Mouse (Mus musculus) hindbrain, postnatal 0 days (tissue): ENCODE measurements at regions not wholly inside any gene's neighbourhood (a gene's known extent, or its start where the extent isn't known, plus 50 kb on each side); places are given as distances from the start of the nearest gene placed in this dataset.

Source experiments
- ATAC-seq: fragments of 200-750 bp; cut with Nextera tagmentation; 2 replicates; pipeline ENCODE4 v1.8.0; 2017; ENCODE audit warnings: mild to moderate bottlenecking, moderate TSS enrichment, moderate library complexity
- DNase-seq: peaks from one replicate; pipeline ENCODE4 v3.0.0-alpha.2; 2015; ENCODE audit warnings: low spot score
- H3K27ac ChIP-seq: fragments of 300-500 bp; sonication (generic); 2 replicates; pipeline ENCODE4 v1.5.1; 2014; ENCODE audit warnings: mild to moderate bottlenecking
- H3K27me3 ChIP-seq: fragments of 300-500 bp; sonication (generic); 2 replicates; pipeline ENCODE4 v1.6.1; 2014; ENCODE audit warnings: low read length, mixed read lengths; ENCODE audit not compliant: insufficient read depth
- H3K36me3 ChIP-seq: fragments of 300-500 bp; sonication (generic); 2 replicates; pipeline ENCODE4 v1.6.1; 2014; ENCODE audit warnings: low read length, mixed read lengths; ENCODE audit not compliant: insufficient read depth
- H3K4me1 ChIP-seq: fragments of 300-500 bp; sonication (generic); 2 replicates; pipeline ENCODE4 v1.6.1; 2014; ENCODE audit warnings: antibody characterized with exemption, low read length, mixed read lengths; ENCODE audit not compliant: insufficient read depth
- H3K4me2 ChIP-seq: fragments of 300-500 bp; sonication (generic); 2 replicates; pipeline ENCODE4 v1.6.1; 2014; ENCODE audit warnings: low read depth, mild to moderate bottlenecking, low read length, moderate library complexity, mixed read lengths
- H3K4me3 ChIP-seq: fragments of 300-500 bp; sonication (generic); 2 replicates; pipeline ENCODE4 v1.5.1; 2014; ENCODE audit warnings: low read length
- H3K9ac ChIP-seq: fragments of 300-500 bp; sonication (generic); replicated peaks from 2 replicates; pipeline ENCODE4 v1.6.1; 2014; ENCODE audit warnings: mild to moderate bottlenecking, low read length, moderate library complexity, mixed read lengths
- H3K9me3 ChIP-seq: fragments of 300-500 bp; sonication (generic); 2 replicates; pipeline ENCODE4 v1.6.1; 2016; ENCODE audit warnings: low read length, mixed read lengths
- CTCF ChIP-seq: IDR thresholded peaks from 2 replicates; pipeline ENCODE4 v1.5.1; 2016; ENCODE audit warnings: antibody characterized with exemption, control low read depth, low read depth
- WGBS: fragments of 180-500 bp; shearing (Covaris S2); extraction: QIAGEN DNeasy Blood & Tissue Kit; methylation state at CpG from one replicate; pipeline ENCODE4 v1.1.7; 2014; 5-methylcytosine and 5-hydroxymethylcytosine counted together

- Histone ChIP-seq H3K36me3 (no peaks in the 10 kb centered on the region), H3K27ac (peak overlapping the region; percentile 11; the same call in 1 of the 2 replicates), H3K27me3 (no peaks in the 10 kb centered on the region), H3K4me3 (no peak overlapping the region), H3K9ac (no peak overlapping the region), H3K9me3 (no peaks in the 10 kb centered on the region), H3K4me2 (no peak overlapping the region), H3K4me1 (no peaks in the 10 kb centered on the region)
- TF ChIP-seq CTCF = no peak
- WGBS = 85% methylated on average over 8 of the region's 8 CpGs
- DNase-seq (no peak), ATAC-seq (no peak)
Measured at GRCm38 (mm10) chr14:76724826-76725225, 168.1 kb upstream of the Serp2 start.

DNA sequence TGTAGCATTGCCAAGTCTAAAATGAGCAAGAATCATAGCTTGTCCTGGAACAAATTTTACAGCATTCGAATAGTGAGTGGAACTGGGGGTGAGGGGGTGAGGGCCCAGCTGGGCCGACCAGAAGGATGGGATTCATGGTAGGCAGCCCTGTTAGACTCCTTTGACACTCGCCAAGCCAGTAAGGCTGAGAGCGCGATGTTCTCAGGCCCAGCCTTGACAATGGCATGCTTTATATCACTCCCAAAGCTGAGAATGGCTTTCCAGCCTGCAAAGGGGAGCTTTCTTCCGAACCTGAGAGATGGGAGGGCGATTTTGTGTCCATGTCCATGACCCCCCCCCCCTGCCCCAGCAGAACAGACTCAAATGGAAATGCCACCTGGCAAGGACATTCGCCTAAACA, 167.7 kb upstream of the Serp2 start:
- Histone ChIP-seq H3K9ac (no peak overlapping the region), H3K4me2 (no peak overlapping the region), H3K27ac (0 out of 2 replicates have a peak overlapping the region, but pooled peaks have one; percentile 11), H3K4me3 (no peak overlapping the region), H3K27me3 (no peaks in the 10 kb centered on the region), H3K36me3 (no peaks in the 10 kb centered on the region), H3K4me1 (no peaks in the 10 kb centered on the region), H3K9me3 (no peaks in the 10 kb centered on the region)
- WGBS = 67% methylated on average over 8 of the region's 8 CpGs
- ATAC-seq (0 out of 2 replicates have a peak, but pooled peaks have one; percentile 47), DNase-seq (peak; percentile 44)
- no peak for TF ChIP-seq CTCF

DNA sequence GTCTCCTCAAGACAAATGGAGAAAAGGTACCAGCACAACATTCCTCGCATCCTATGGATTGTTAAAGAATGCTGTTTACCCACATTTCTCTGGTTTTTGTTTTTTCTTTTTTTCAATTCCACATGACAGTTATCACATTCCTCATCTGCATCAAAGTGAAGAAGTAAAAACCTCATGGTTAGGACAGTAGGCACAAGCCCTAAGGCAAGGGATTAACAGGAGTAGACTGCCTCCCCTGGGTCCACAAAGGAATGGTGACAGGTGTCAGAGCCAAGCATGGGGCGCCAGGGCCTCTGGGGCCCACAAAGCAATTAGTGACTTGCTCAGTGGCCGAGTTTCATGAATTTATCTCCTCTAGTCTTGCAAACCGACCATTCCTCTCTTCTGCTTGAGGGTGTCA, 166.9 kb upstream of the Serp2 start:
- Histone ChIP-seq H3K27me3 (no peaks in the 10 kb centered on the region), H3K9ac (no peak overlapping the region), H3K9me3 (no peaks in the 10 kb centered on the region), H3K36me3 (no peaks in the 10 kb centered on the region), H3K4me3 (no peak overlapping the region), H3K4me2 (no peak overlapping the region), H3K4me1 (no peaks in the 10 kb centered on the region), H3K27ac (no peak overlapping the region)
- no peak for DNase-seq
- TF ChIP-seq CTCF = no peak
- no peak for ATAC-seq
- WGBS = 60% methylated on average over 4 of the region's 4 CpGs

DNA sequence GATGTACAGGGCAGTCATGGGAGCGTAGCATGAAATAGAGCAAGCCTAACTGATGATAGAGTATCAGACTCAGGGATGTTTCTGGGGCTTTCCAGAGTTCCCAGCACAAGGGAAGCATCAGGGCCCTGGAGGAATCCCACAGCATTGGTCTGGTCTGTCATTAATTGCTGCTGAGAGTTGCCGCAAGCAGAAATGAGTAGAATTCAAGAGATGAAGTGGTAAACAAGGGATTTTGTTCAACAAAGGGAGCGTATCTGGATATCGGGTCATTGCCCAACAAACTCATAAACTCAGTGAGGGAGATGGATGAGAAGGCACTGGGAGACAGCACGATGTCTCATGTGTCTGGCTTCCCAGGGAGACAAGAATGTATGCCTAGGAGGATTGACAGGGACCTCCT, 165.6 kb upstream of the Serp2 start:
- no peak for ATAC-seq
- Histone ChIP-seq H3K9ac (no peak overlapping the region), H3K4me2 (no peak overlapping the region), H3K36me3 (no peaks in the 10 kb centered on the region), H3K4me3 (no peak overlapping the region), H3K27me3 (no peaks in the 10 kb centered on the region), H3K9me3 (no peaks in the 10 kb centered on the region), H3K27ac (no peak overlapping the region), H3K4me1 (no peaks in the 10 kb centered on the region)
- TF ChIP-seq CTCF = no peak
- 93% methylated on average over 5 of the region's 5 CpGs for WGBS
- DNase-seq = no peak

DNA sequence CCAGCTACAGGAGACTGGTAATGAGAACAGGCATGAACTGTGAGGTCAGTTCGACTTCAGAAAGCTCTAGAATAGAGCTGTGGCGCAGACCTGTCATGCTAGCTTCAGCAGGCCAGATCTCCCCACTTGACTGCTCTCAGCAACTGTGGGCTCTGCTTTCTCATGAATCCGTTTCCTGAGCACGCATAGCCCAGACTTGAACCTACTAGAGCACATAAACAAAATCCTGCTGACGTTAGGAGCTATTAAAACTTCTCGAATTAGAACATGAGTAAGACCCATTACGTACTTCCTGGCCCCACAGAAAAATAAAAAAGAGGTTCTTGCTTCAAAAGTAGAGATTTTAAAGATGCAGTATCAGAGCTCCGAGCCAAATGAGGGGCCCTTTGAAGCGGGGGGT, 165.1 kb upstream of the Serp2 start:
- 87% methylated on average over 9 of the region's 9 CpGs for WGBS

DNA sequence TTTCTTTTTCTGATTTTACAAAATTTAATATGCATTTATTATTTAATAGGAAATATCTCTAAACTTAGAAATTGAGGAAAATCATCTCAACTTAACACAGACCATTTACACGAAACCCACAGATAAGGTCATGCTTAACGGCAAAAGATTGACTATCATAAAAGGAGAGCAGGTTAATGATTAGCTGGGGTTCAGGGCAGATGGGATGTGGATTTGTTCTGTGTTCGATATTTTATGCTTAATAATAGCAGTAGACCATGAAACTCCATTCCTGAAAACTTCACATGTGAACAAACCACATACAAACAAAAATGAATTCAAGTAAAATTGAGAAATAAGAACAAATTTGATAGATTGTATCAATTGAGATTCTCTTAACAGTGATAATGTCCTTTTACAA, 160.4 kb upstream of the Serp2 start:
- H3K9ac ChIP-seq = no peak overlapping the region
- no peaks in the 10 kb centered on the region for H3K4me1 ChIP-seq
- no peak overlapping the region for H3K4me3 ChIP-seq
- no peaks in the 10 kb centered on the region for H3K27me3 ChIP-seq
- no peak overlapping the region for H3K27ac ChIP-seq
- DNase-seq (no peak), ATAC-seq (no peak)
- no peaks in the 10 kb centered on the region for H3K36me3 ChIP-seq
- no peak for TF ChIP-seq CTCF
- H3K9me3 ChIP-seq = no peaks in the 10 kb centered on the region
- WGBS = 88% methylated on average over 3 of the region's 3 CpGs
- no peak overlapping the region for H3K4me2 ChIP-seq

More for the DNA sequence above, 165.1 kb upstream of the Serp2 start:
- no peak for DNase-seq
- Histone ChIP-seq H3K9me3 (no peaks in the 10 kb centered on the region), H3K36me3 (no peaks in the 10 kb centered on the region), H3K4me2 (no peak overlapping the region), H3K27me3 (no peaks in the 10 kb centered on the region), H3K27ac (no peak overlapping the region), H3K4me1 (no peaks in the 10 kb centered on the region), H3K9ac (no peak overlapping the region), H3K4me3 (no peak overlapping the region)
- no peak for ATAC-seq
- TF ChIP-seq CTCF = no peak

DNA sequence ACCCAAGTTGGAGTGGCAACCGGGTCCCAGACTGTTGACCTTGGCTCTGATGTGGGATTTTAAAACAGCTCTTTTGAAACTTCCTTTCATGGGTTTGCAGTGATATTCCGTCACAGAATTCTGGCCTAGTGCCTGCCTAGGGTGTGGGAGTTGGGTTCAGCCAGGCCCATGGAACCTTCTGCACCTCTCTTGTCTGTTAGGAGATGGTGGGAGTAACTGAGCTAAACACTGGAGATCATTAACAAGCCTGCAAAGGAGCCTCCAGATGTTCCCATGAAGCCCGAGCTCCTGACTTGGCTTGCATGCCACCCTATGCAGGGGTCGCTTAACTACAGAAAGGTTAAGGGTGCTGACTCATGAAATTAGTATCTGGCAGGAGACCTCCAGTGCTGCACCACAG, 158.0 kb upstream of the Serp2 start:
- Histone ChIP-seq H3K27ac (no peak overlapping the region), H3K4me3 (no peak overlapping the region), H3K36me3 (no peaks in the 10 kb centered on the region), H3K4me1 (no peaks in the 10 kb centered on the region), H3K27me3 (no peaks in the 10 kb centered on the region), H3K4me2 (no peak overlapping the region), H3K9ac (no peak overlapping the region), H3K9me3 (no peaks in the 10 kb centered on the region)
- DNase-seq (no peak), ATAC-seq (no peak)
- no peak for TF ChIP-seq CTCF
- 79% methylated on average over 4 of the region's 4 CpGs for WGBS
